Mouse (Mus musculus): ENCODE results near the gene Smarcd3. TPM values are rescaled to one million over a fixed set of nuclear protein-coding genes. Genes with fewer than 3 reads are reported as not detected.

Smarcd3 gene
- total and polyA plus RNA-seq, 3 experiments, result 1.3 to 2.2 TPM; not detected in 1

- DNase-seq (ENCODE audit: extremely low read depth), result no peak
- H3K27ac ChIP-seq (ENCODE audit: insufficient read depth, low read depth), result no peak overlapping the region
- no peaks in the 10 kb centered on the region for H3K36me3 ChIP-seq (replicated peaks in 1 of 2; ENCODE audit: control insufficient read depth in 1 of 2, insufficient read depth in 1 of 2, low read length in 1 of 2)
- H3K79me2 ChIP-seq (replicated peaks; ENCODE audit: control insufficient read depth, extremely low read depth, insufficient read depth, poor library complexity, severe bottlenecking), result no peaks in the 10 kb centered on the region
- H3K4me3 ChIP-seq (replicated peaks in 1 of 3; ENCODE audit: low read depth in 2 of 3, low read length in 2 of 3, poor library complexity in 1 of 3), result no peak overlapping the region
- TF ChIP-seq GABPA (IDR thresholded peaks at IDR 0.05; ENCODE audit: insufficient replicate concordance, low read depth, low read length) (no peak), ETS1 (conservative IDR thresholded peaks at IDR 0.05; ENCODE audit: low read depth, low read length) (no peak), RCOR1 (conservative IDR thresholded peaks at IDR 0.05; ENCODE audit: low read depth, low read length) (no peak)
- no peak overlapping the region for H3K4me2 ChIP-seq (ENCODE audit: insufficient read depth, low read depth, poor library complexity, severe bottlenecking)
- no peak overlapping the region for H3K9ac ChIP-seq (ENCODE audit: insufficient read depth, low read depth)
- peaks cover 0 to 16% of the 10 kb centered on the region in 2 experiments; a peak in 3 of 4 replicates for H3K4me1 ChIP-seq (ENCODE audit: control insufficient read depth in 1 of 2, insufficient read depth in 2 of 2)
- dilution Hi-C loops (cut with MboI; ENCODE audit: extremely low pct_ligation_motif_present, extremely low pct_unique_long_range_greater_than_20kb, low sequenced_read_pairs) (no loop called here), in situ Hi-C loops (cut with MboI; ENCODE audit: low pct_ligation_motif_present, low pct_unique_long_range_greater_than_20kb, low sequenced_read_pairs) (loop anchor here (10.0 kb wide), 1 partner anchor 125 kb away; no protein-coding TSS in a partner anchor)
- peaks cover 4% of the 10 kb centered on the region for H3K9me3 ChIP-seq (replicated peaks; ENCODE audit: low read length)
- H3K27me3 ChIP-seq (replicated peaks), result no peaks in the 10 kb centered on the region
Measured at GRCm38 (mm10) chr5:24659708-24660423, 35.7 kb upstream of the Smarcd3 start.

- Histone ChIP-seq H3K9ac (ENCODE audit: insufficient read depth, low read depth) (no peak overlapping the region), H3K36me3 (replicated peaks in 1 of 2; ENCODE audit: control insufficient read depth in 1 of 2, insufficient read depth in 1 of 2, low read length in 1 of 2) (no peaks in the 10 kb centered on the region), H3K27ac (ENCODE audit: insufficient read depth, low read depth) (no peak overlapping the region), H3K79me2 (replicated peaks; ENCODE audit: control insufficient read depth, extremely low read depth, insufficient read depth, poor library complexity, severe bottlenecking) (no peaks in the 10 kb centered on the region), H3K9me3 (replicated peaks; ENCODE audit: low read length) (peaks cover 7% of the 10 kb centered on the region), H3K4me3 (replicated peaks in 1 of 3; ENCODE audit: low read depth in 2 of 3, low read length in 2 of 3, poor library complexity in 1 of 3) (no peak overlapping the region), H3K4me1 (ENCODE audit: control insufficient read depth in 1 of 2, insufficient read depth in 2 of 2) (peaks cover 0 to 16% of the 10 kb centered on the region in 2 experiments; a peak in 3 of 4 replicates), H3K4me2 (ENCODE audit: insufficient read depth, low read depth, poor library complexity, severe bottlenecking) (no peak overlapping the region), H3K27me3 (replicated peaks) (no peaks in the 10 kb centered on the region)
- DNase-seq (ENCODE audit: extremely low read depth), result no peak
- dilution Hi-C loops (cut with MboI; ENCODE audit: extremely low pct_ligation_motif_present, extremely low pct_unique_long_range_greater_than_20kb, low sequenced_read_pairs), result no loop called here
- in situ Hi-C loops (cut with MboI; ENCODE audit: low pct_ligation_motif_present, low pct_unique_long_range_greater_than_20kb, low sequenced_read_pairs), result loop anchor here (10.0 kb wide), 1 partner anchor 122 kb away; no protein-coding TSS in a partner anchor
- TF ChIP-seq NELFE (IDR thresholded peaks at IDR 0.05; ENCODE audit: low read depth, low read length) (no peak), SMC3 (IDR thresholded peaks at IDR 0.05; ENCODE audit: low read depth, low read length) (no peak)
Measured at GRCm38 (mm10) chr5:24657113-24657512, 32.9 kb upstream of the Smarcd3 start.

DNA sequence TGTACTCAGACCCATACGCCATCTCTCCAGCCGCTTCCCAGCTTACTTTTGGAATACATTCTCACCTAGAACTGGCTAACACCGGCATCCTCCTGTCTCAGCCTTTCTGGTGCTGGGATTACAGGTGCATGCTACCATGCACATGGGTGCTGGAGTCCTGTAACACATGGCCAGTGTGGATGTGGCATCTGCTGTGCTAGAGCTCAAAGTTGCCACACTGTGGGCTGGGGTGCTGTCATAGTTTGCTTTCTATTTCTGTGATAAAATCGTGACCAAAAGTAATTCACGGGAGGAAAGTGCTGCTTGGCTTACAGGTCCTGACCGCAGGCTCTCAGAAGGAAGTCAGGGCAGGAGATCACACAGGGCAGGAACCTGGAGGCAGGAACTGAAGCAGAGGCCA is 30.3 kb upstream of the Smarcd3 start:
- DNase-seq (ENCODE audit: extremely low read depth), result no peak
- H3K9ac ChIP-seq (ENCODE audit: insufficient read depth, low read depth), result no peak overlapping the region
- no peak overlapping the region for H3K4me3 ChIP-seq (replicated peaks in 1 of 3; ENCODE audit: low read depth in 2 of 3, low read length in 2 of 3, poor library complexity in 1 of 3)
- no peak overlapping the region for H3K4me2 ChIP-seq (ENCODE audit: insufficient read depth, low read depth, poor library complexity, severe bottlenecking)
- H3K4me1 ChIP-seq (ENCODE audit: control insufficient read depth in 1 of 2, insufficient read depth in 2 of 2), result peaks cover 0 to 16% of the 10 kb centered on the region in 2 experiments; a peak in 3 of 4 replicates
- TF ChIP-seq MAX (IDR thresholded peaks at IDR 0.05; ENCODE audit: low read length) (no peak), MAFK (IDR thresholded peaks at IDR 0.05; ENCODE audit: insufficient replicate concordance, low read length) (no peak), GABPA (IDR thresholded peaks at IDR 0.05; ENCODE audit: insufficient replicate concordance, low read depth, low read length) (no peak), ETS1 (conservative IDR thresholded peaks at IDR 0.05; ENCODE audit: low read depth, low read length) (no peak), RAD21 (IDR thresholded peaks at IDR 0.05; ENCODE audit: low read depth, low read length) (no peak), MEF2A (IDR thresholded peaks at IDR 0.05; ENCODE audit: borderline replicate concordance, low read depth, low read length) (no peak), BHLHE40 (IDR thresholded peaks at IDR 0.05; ENCODE audit: low read depth, low read length) (no peak), SMC3 (IDR thresholded peaks at IDR 0.05; ENCODE audit: low read depth, low read length) (no peak), PAX5 (IDR thresholded peaks at IDR 0.05; ENCODE audit: low read length) (no peak), POLR2AphosphoS2 (IDR thresholded peaks at IDR 0.05; ENCODE audit: low read depth, low read length) (no peak), NELFE (IDR thresholded peaks at IDR 0.05; ENCODE audit: low read depth, low read length) (no peak), CHD1 (IDR thresholded peaks at IDR 0.05; ENCODE audit: low read depth, low read length) (no peak), SIN3A (IDR thresholded peaks at IDR 0.05; ENCODE audit: low read length) (no peak), ELF1 (IDR thresholded peaks at IDR 0.05; ENCODE audit: low read depth, low read length) (no peak), IRF4 (IDR thresholded peaks at IDR 0.05; ENCODE audit: low read depth, low read length) (no peak), MYC (IDR thresholded peaks at IDR 0.05; ENCODE audit: low read depth, low read length) (no peak), RCOR1 (conservative IDR thresholded peaks at IDR 0.05; ENCODE audit: low read depth, low read length) (no peak), NRF1 (IDR thresholded peaks at IDR 0.05; ENCODE audit: low read depth, low read length) (no peak), EP300 (IDR thresholded peaks at IDR 0.05; ENCODE audit: low read length) (no peak)
- H3K79me2 ChIP-seq (replicated peaks; ENCODE audit: control insufficient read depth, extremely low read depth, insufficient read depth, poor library complexity, severe bottlenecking), result no peaks in the 10 kb centered on the region
- H3K27me3 ChIP-seq (replicated peaks), result no peaks in the 10 kb centered on the region
- in situ Hi-C loops (cut with MboI; ENCODE audit: low pct_ligation_motif_present, low pct_unique_long_range_greater_than_20kb, low sequenced_read_pairs), result loop anchor here (10.0 kb wide), 1 partner anchor 120 kb away; no protein-coding TSS in a partner anchor
- H3K27ac ChIP-seq (ENCODE audit: insufficient read depth, low read depth), result no peak overlapping the region
- dilution Hi-C loops (cut with MboI; ENCODE audit: extremely low pct_ligation_motif_present, extremely low pct_unique_long_range_greater_than_20kb, low sequenced_read_pairs), result no loop called here
- H3K36me3 ChIP-seq (replicated peaks in 1 of 2; ENCODE audit: control insufficient read depth in 1 of 2, insufficient read depth in 1 of 2, low read length in 1 of 2), result no peaks in the 10 kb centered on the region
- peaks cover 7% of the 10 kb centered on the region for H3K9me3 ChIP-seq (replicated peaks; ENCODE audit: low read length)
